Mouse (Mus musculus): ENCODE results near the gene Pithd1. TPM values are rescaled to one million over a fixed set of nuclear protein-coding genes. Genes with fewer than 3 reads are reported as not detected.

Pithd1 gene
- polyA plus RNA-seq (2014; fragmentation: Nextera tagmentation; extraction: Ambion mirVana): 64.9 and 67.6 TPM in 2 replicates

DNA sequence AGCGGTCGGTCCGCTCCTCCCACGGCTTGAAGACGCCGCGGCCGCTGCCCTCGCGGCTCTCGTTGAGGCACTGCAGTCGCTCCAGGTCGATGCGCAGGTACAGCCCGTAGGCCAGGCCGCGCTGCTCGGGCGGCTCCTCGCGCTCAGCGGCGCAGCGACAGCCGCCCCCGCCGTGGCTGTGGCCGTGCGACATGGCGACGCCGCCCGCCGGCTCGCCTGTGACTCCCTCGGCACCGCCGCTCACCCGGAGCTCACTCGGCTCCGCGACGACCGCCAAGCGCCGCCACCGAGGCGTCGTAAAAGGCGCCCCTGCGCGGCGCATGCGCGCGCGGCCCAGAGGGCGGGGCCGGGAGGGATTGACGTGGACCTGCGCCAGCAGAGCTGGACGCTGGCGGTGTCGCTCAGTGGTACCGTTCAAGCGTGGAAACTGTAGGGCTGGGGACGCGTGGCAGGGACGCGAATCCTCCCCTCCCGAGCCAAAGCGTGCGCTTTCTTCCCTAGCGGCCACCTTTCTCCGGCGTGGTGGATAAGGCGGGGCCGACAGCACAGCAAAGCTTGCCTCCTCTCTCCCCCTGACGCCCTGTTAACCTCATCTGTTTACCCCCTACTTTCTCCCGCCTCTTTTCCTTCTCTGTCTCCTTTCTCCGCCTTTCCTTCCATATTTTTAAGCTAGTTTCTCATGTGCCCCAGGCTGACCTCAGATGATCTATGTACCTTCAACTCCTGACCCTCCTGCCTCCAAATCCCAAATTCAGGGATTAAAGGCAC, at the start of gene Pithd1:
Gene Pithd1 (minus strand): TSS at position 322 of the 768 bp plus-strand sequence.
- Histone ChIP-seq H3K27me3 (ENCODE audit: control insufficient read depth, insufficient read depth, low read length) (no peaks in the 10 kb centered on the region), H3K27ac (ENCODE audit: low read depth, low read length) (peak within 1 kb of the TSS; percentile 62), H3K4me1 (replicated peaks; ENCODE audit: control insufficient read depth, insufficient read depth, low read length) (peaks cover 8% of the 10 kb centered on the region), H3K9me3 (ENCODE audit: control insufficient read depth, low read length) (no peaks in the 10 kb centered on the region), H3K9ac (ENCODE audit: low read length) (peak within 1 kb of the TSS; percentile 91), H3K4me3 (ENCODE audit: low read depth, low read length) (peak within 1 kb of the TSS; percentile 90), H3K36me3 (ENCODE audit: control insufficient read depth, insufficient read depth, low read length) (no peaks in the 10 kb centered on the region; the same call in 1 of the 2 replicates), H3K4me2 (ENCODE audit: low read depth, low read length, severe bottlenecking) (peak within 1 kb of the TSS; percentile 64)
- under 1% methylated on average over 76 of the region's 81 CpGs for WGBS
- ATAC-seq (replicated peaks; ENCODE audit: low FRiP score) (peak; percentile 93), DNase-seq (ENCODE audit: low spot score) (peak; percentile 95)

DNA sequence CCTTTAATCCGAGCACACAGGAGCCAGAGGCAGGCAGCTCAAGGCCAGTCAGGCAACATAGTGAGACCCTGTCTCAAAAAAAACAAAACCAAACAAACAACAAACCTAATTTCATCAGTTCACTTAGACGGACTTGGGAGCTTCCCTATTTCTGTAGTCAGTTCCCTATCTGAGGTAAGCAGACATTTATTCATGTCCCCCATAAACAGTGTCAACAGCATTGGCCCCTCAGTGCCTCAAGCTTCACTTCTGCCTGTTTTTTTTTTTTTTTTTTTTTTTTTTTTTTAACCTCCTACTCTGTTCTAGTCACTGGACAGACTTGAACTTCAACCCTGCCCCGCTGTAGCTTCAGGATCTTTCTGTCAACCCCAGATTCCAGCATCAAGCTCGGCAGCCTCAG, 48.0 kb upstream of the Pithd1 start:
- DNase-seq (ENCODE audit: low spot score): no peak
- Histone ChIP-seq H3K4me1 (replicated peaks; ENCODE audit: control insufficient read depth, insufficient read depth, low read length) (peaks cover 6% of the 10 kb centered on the region; the same call in 1 of the 2 replicates), H3K27me3 (ENCODE audit: control insufficient read depth, insufficient read depth, low read length) (no peaks in the 10 kb centered on the region), H3K4me2 (ENCODE audit: low read depth, low read length, severe bottlenecking) (no peak overlapping the region), H3K4me3 (ENCODE audit: low read depth, low read length) (no peak overlapping the region), H3K9me3 (ENCODE audit: control insufficient read depth, low read length) (no peaks in the 10 kb centered on the region), H3K36me3 (ENCODE audit: control insufficient read depth, insufficient read depth, low read length) (no peaks in the 10 kb centered on the region), H3K27ac (ENCODE audit: low read depth, low read length) (no peak overlapping the region), H3K9ac (ENCODE audit: low read length) (no peak overlapping the region)
- WGBS: 79% methylated on average over 4 of the region's 4 CpGs
- ATAC-seq (replicated peaks; ENCODE audit: low FRiP score): no peak

DNA sequence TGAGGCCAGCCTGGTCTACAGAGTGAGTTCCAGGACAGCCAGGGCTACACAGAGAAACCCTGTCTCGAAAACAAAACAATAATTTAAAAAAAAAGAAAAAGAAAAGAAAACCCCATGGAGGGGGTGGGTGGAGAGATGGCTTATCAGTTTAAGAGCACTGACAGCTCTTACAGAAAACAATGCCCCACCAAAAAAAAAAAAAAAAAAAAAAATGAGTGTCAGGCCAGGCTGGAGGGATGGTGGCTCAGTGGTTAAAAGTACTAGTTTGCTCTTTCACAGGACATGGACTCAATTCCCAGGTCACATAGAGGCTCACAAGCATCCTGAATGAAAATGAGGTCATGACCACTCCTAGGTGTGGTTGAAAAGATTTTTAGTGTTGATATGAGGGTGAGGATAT, 46.2 kb upstream of the Pithd1 start:
- ATAC-seq (replicated peaks; ENCODE audit: low FRiP score) (no peak), DNase-seq (ENCODE audit: low spot score) (no peak)
- 94% methylated on average over 1 of the region's 1 CpGs for WGBS
- Histone ChIP-seq H3K4me3 (ENCODE audit: low read depth, low read length) (no peak overlapping the region), H3K27ac (ENCODE audit: low read depth, low read length) (no peak overlapping the region), H3K9ac (ENCODE audit: low read length) (no peak overlapping the region), H3K27me3 (ENCODE audit: control insufficient read depth, insufficient read depth, low read length) (no peaks in the 10 kb centered on the region), H3K36me3 (ENCODE audit: control insufficient read depth, insufficient read depth, low read length) (no peaks in the 10 kb centered on the region), H3K9me3 (ENCODE audit: control insufficient read depth, low read length) (no peaks in the 10 kb centered on the region), H3K4me1 (replicated peaks; ENCODE audit: control insufficient read depth, insufficient read depth, low read length) (peaks cover 6% of the 10 kb centered on the region; the same call in 1 of the 2 replicates), H3K4me2 (ENCODE audit: low read depth, low read length, severe bottlenecking) (no peak overlapping the region)

DNA sequence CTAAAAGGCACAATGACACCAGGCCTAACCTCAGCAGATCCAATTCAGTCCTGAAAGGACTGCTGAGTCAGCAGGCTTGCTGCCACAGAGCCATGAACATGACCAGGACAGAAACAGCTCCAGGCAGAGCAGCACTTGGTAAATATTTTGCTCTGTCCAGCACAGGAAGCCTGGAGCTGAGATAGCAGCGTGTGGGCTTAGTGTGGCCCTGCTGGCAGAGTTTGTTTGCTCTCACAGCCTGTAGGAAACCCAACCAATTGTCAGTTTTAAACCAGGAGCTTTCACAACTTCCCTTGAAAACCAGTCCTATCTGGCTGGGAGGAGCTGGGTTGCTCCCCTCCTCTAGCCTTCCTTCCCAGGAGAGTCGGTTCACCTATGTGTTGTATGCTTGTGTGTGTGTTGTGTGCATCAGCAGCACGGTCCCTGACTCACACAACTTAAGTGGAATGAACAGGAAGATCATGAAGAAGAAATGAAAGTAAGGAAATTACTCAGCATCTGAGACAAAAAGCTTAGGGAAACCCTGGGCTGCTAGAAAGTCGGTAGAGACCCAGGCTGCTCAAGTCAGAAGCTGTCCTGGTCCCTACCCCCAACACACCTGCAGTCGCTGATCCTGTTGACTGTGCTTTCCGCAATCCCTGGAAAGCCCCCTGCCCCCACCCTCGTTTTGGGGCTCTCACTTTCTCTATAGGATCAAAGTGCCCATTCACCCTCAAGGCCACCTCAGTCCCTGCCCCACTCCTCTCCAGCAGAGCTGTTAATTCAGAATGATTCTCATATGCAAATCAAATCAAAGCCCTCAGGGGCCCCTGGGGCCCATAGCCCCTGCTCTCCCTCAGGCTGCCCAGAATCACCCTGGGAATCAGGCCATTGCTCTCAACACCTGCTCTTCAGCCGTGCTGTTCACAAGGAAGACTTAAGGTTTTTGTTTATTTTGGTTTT, 44.2 kb upstream of the Pithd1 start:
- Histone ChIP-seq H3K36me3 (ENCODE audit: control insufficient read depth, insufficient read depth, low read length) (no peaks in the 10 kb centered on the region), H3K9me3 (ENCODE audit: control insufficient read depth, low read length) (no peaks in the 10 kb centered on the region), H3K4me3 (ENCODE audit: low read depth, low read length) (no peak overlapping the region), H3K27me3 (ENCODE audit: control insufficient read depth, insufficient read depth, low read length) (no peaks in the 10 kb centered on the region), H3K4me1 (replicated peaks; ENCODE audit: control insufficient read depth, insufficient read depth, low read length) (peaks cover 6% of the 10 kb centered on the region; the same call in 1 of the 2 replicates), H3K4me2 (ENCODE audit: low read depth, low read length, severe bottlenecking) (peak overlapping the region; percentile 21; the same call in 1 of the 2 replicates), H3K9ac (ENCODE audit: low read length) (peak overlapping the region; percentile 45; the same call in 1 of the 2 replicates), H3K27ac (ENCODE audit: low read depth, low read length) (peak overlapping the region; percentile 67; the same call in 1 of the 2 replicates)
- peak; percentile 65 for DNase-seq (ENCODE audit: low spot score)
- 2% methylated on average over 8 of the region's 8 CpGs for WGBS
- peak; percentile 63 for ATAC-seq (replicated peaks; ENCODE audit: low FRiP score)

DNA sequence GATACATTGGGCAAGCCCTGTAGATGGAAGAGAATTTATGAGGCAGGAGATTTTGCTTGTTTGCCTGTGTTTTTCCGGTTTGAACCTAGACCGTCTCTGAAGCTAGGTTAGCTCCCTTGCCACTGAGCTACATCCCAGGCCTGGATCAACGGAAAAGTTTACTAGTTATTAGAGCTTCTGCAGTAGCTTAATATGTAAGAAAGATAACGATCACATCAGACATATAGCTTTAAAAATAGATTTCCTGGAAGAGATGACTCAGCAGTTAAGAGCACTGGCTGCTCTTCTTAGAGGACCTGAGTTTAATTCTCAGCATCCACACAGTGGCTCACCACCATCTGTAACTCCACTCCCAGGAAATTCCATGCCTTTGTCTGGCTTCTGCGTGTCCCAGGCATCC, 41.6 kb upstream of the Pithd1 start:
- no peak for DNase-seq (ENCODE audit: low spot score)
- Histone ChIP-seq H3K9me3 (ENCODE audit: control insufficient read depth, low read length) (no peaks in the 10 kb centered on the region), H3K4me3 (ENCODE audit: low read depth, low read length) (no peak overlapping the region), H3K4me1 (replicated peaks; ENCODE audit: control insufficient read depth, insufficient read depth, low read length) (peaks cover 6% of the 10 kb centered on the region; the same call in 1 of the 2 replicates), H3K4me2 (ENCODE audit: low read depth, low read length, severe bottlenecking) (no peak overlapping the region), H3K27me3 (ENCODE audit: control insufficient read depth, insufficient read depth, low read length) (no peaks in the 10 kb centered on the region), H3K36me3 (ENCODE audit: control insufficient read depth, insufficient read depth, low read length) (no peaks in the 10 kb centered on the region), H3K9ac (ENCODE audit: low read length) (no peak overlapping the region), H3K27ac (ENCODE audit: low read depth, low read length) (no peak overlapping the region)
- ATAC-seq (replicated peaks; ENCODE audit: low FRiP score): no peak
- WGBS: 92% methylated on average over 5 of the region's 5 CpGs

GRCm38 (mm10) chr4:136028132-136028564, 41.1 kb upstream of the Pithd1 start:
- Histone ChIP-seq H3K27me3 (ENCODE audit: control insufficient read depth, insufficient read depth, low read length) (no peaks in the 10 kb centered on the region), H3K36me3 (ENCODE audit: control insufficient read depth, insufficient read depth, low read length) (no peaks in the 10 kb centered on the region), H3K4me3 (ENCODE audit: low read depth, low read length) (no peak overlapping the region), H3K9me3 (ENCODE audit: control insufficient read depth, low read length) (no peaks in the 10 kb centered on the region), H3K9ac (ENCODE audit: low read length) (no peak overlapping the region), H3K27ac (ENCODE audit: low read depth, low read length) (no peak overlapping the region), H3K4me2 (ENCODE audit: low read depth, low read length, severe bottlenecking) (no peak overlapping the region), H3K4me1 (replicated peaks; ENCODE audit: control insufficient read depth, insufficient read depth, low read length) (peaks cover 6% of the 10 kb centered on the region; the same call in 1 of the 2 replicates)
- ATAC-seq (replicated peaks; ENCODE audit: low FRiP score) (no peak), DNase-seq (ENCODE audit: low spot score) (no peak)
- WGBS: 87% methylated on average over 19 of the region's 19 CpGs

- H3K9me3 ChIP-seq (ENCODE audit: control insufficient read depth, low read length): no peaks in the 10 kb centered on the region
- WGBS: 81% methylated on average over 8 of the region's 8 CpGs
- no peak for DNase-seq (ENCODE audit: low spot score)
- H3K36me3 ChIP-seq (ENCODE audit: control insufficient read depth, insufficient read depth, low read length): no peaks in the 10 kb centered on the region
- H3K9ac ChIP-seq (ENCODE audit: low read length): no peak overlapping the region
- no peak overlapping the region for H3K4me2 ChIP-seq (ENCODE audit: low read depth, low read length, severe bottlenecking)
- no peak overlapping the region for H3K27ac ChIP-seq (ENCODE audit: low read depth, low read length)
- no peak overlapping the region for H3K4me3 ChIP-seq (ENCODE audit: low read depth, low read length)
- no peak for ATAC-seq (replicated peaks; ENCODE audit: low FRiP score)
- H3K27me3 ChIP-seq (ENCODE audit: control insufficient read depth, insufficient read depth, low read length): no peaks in the 10 kb centered on the region
- peaks cover 6% of the 10 kb centered on the region; the same call in 1 of the 2 replicates for H3K4me1 ChIP-seq (replicated peaks; ENCODE audit: control insufficient read depth, insufficient read depth, low read length)
Measured at GRCm38 (mm10) chr4:136027416-136028131, 40.5 kb upstream of the Pithd1 start.

DNA sequence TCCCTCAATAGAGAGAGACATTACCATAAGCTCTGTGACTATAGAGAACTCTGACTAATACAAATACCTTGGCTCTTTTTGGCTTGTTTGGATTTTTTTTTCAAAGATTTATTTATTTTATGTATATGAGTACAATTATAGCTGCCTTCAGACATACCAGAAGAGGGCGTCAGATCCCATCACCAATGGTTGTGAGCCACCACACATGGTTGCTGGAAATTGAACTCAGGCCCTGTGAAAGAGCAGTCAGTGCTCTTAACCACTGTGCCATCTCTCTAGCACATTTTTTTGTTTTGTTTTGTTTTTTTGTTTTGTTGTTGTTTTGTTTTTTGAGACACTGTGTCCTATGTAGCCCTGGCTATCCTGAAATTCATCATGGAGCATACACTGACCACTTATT, 38.3 kb upstream of the Pithd1 start:
- WGBS: 79% methylated on average over 1 of the region's 1 CpGs
- no peaks in the 10 kb centered on the region for H3K36me3 ChIP-seq (ENCODE audit: control insufficient read depth, insufficient read depth, low read length)
- no peak overlapping the region for H3K4me2 ChIP-seq (ENCODE audit: low read depth, low read length, severe bottlenecking)
- no peaks in the 10 kb centered on the region for H3K27me3 ChIP-seq (ENCODE audit: control insufficient read depth, insufficient read depth, low read length)
- no peaks in the 10 kb centered on the region for H3K9me3 ChIP-seq (ENCODE audit: control insufficient read depth, low read length)
- H3K27ac ChIP-seq (ENCODE audit: low read depth, low read length): no peak overlapping the region
- no peak for DNase-seq (ENCODE audit: low spot score)
- H3K4me1 ChIP-seq (replicated peaks; ENCODE audit: control insufficient read depth, insufficient read depth, low read length): 0 out of 2 replicates have a peak, but pooled peaks cover 5% of the 10 kb centered on the region
- no peak overlapping the region for H3K9ac ChIP-seq (ENCODE audit: low read length)
- ATAC-seq (replicated peaks; ENCODE audit: low FRiP score): no peak
- no peak overlapping the region for H3K4me3 ChIP-seq (ENCODE audit: low read depth, low read length)

Measured in forebrain, embryonic 11.5 days (tissue).